ENCODE assay signal across 12 mouse cellular contexts in genomic region chr11:83563754-83564153, GRCm38 (mm10). TPM values are rescaled to one million over a fixed set of nuclear protein-coding genes. Genes with fewer than 3 reads are reported as not detected.
DNase-seq lines count a peak whose midpoint lies in the region; TF ChIP-seq lines count a peak whose summit lies in the region.
"Had no signal": no experiment of that assay in that cellular context is flagged by ENCODE, and none has a peak within 500 bp of the region (broad histone marks: within the 10 kb centered on the region; RNA-seq: fewer than 3 reads in every experiment).

No protein-coding gene starts in this region.

- no peaks in the 10 kb centered on the region for H3K27me3 ChIP-seq in liver, adult 2 months (ENCODE audit: control insufficient read depth, insufficient read depth, low read length)

- DNase-seq in heart, adult 11 months, result peak; percentile 94
- no peak for DNase-seq in heart, postnatal 36 days
- DNase-seq in liver, adult 2 months (ENCODE audit: extremely low read depth, low read depth, low spot score), result peak; percentile 82
- no peak for DNase-seq in liver
- peak; percentile 92 for DNase-seq in Muller cell, postnatal 12 days (ENCODE audit: inconsistent ontology term)
- peak; percentile 55 for DNase-seq in gastrocnemius, adult 2 months
- DNase-seq in thymus, postnatal 25 days, result no peak
- DNase-seq in urinary bladder, postnatal 25 days (ENCODE audit: low spot score), result no peak

- no peak overlapping the region for H3K27ac ChIP-seq in liver, adult 2 months (replicated peaks; ENCODE audit: insufficient read depth, low read depth, low read length)
- H3K27ac ChIP-seq in gastrocnemius, adult 2 months, result peak overlapping the region; percentile 29; the same call in 1 of the 2 replicates
- H3K27ac ChIP-seq: liver, embryonic 14.5 days had no signal

- no peak for TF ChIP-seq POLR2A in liver, adult 2 months (IDR thresholded peaks at IDR 0.05; ENCODE audit: extremely low read depth, insufficient read depth, low read length)

- H3K79me2 ChIP-seq in liver, adult 2 months (ENCODE audit: control insufficient read depth, insufficient read depth, low read length), result no peaks in the 10 kb centered on the region

- intact Hi-C loops in heart, postnatal 36 days (cut with DNase I), result no loop called here
- intact Hi-C loops in gastrocnemius, adult 2 months (cut with DNase I), result no loop called here

- no peak overlapping the region for H3K9ac ChIP-seq in liver, adult 2 months (ENCODE audit: low read depth, low read length)
- H3K9ac ChIP-seq: liver, embryonic 14.5 days had no signal

- no peak for TF ChIP-seq CTCF in liver, adult 2 months (IDR thresholded peaks at IDR 0.05; ENCODE audit: low read depth, low read length)
- TF ChIP-seq CTCF in gastrocnemius, adult 2 months (IDR thresholded peaks at IDR 0.05), result no peak

- WGBS in liver, adult 2 months, result 10% methylated on average over 2 of the region's 2 CpGs

- no peaks in the 10 kb centered on the region for H3K36me3 ChIP-seq in liver, adult 2 months (ENCODE audit: control insufficient read depth, insufficient read depth, low read length)

- H3K4me3 ChIP-seq in liver, adult 2 months (ENCODE audit: insufficient read depth, low read depth, low read length), result no peak overlapping the region
- no peak overlapping the region for H3K4me3 ChIP-seq in gastrocnemius, adult 2 months

- H3K4me1 ChIP-seq in liver, adult 2 months (ENCODE audit: control insufficient read depth, insufficient read depth, low read length), result peaks cover 8% of the 10 kb centered on the region

RNA-seq across cellular contexts. Expression of gene Ccl9, which starts 14.7 kb away (rescaled TPM):
- 10 to 100 TPM in 1 of 2 experiments, 1 to 10 TPM in 1; 6.4 to 16.6 TPM for total RNA-seq in heart, postnatal 36 days (2021)
- 92.1 and 125 TPM in 2 replicates for total RNA-seq in liver, adult 2 months (2014; rRNA removed)
- 45.5 and 61.7 TPM in 2 replicates for polyA plus RNA-seq in liver, adult 2 months (2012; rRNA removed)
- 1 to 10 TPM; 2.4 to 6.2 TPM for total RNA-seq in gastrocnemius, adult 2 months (2021)

RNA-seq across cellular contexts. Expression of gene Ccl6, which starts 29.1 kb away (rescaled TPM):
- 10 to 100 TPM; 11.3 to 24.4 TPM for total RNA-seq in heart, postnatal 36 days (2021)
- total RNA-seq in liver, adult 2 months (2014; rRNA removed), result 8.7 and 14.1 TPM in 2 replicates
- polyA plus RNA-seq in liver, adult 2 months (2012; rRNA removed), result 2.5 and 3.3 TPM in 2 replicates
- total RNA-seq in gastrocnemius, adult 2 months (2021), result 1 to 10 TPM; 5.5 to 9.3 TPM

RNA-seq across cellular contexts. Expression of gene Ccl5, which starts 33.4 kb away (rescaled TPM):
- under 1 TPM in 1 of 2 experiments, not detected in 1; 0.83 TPM for total RNA-seq in heart, postnatal 36 days (2021)
- 0.37 and 1.1 TPM in 2 replicates for total RNA-seq in liver, adult 2 months (2014; rRNA removed)
- 7.2 and 13.2 TPM in 2 replicates for polyA plus RNA-seq in liver, adult 2 months (2012; rRNA removed)
- not detected for total RNA-seq in gastrocnemius, adult 2 months (2021)

RNA-seq across cellular contexts. Expression of gene Heatr9, which starts 41.8 kb away (rescaled TPM):
- total RNA-seq in heart, postnatal 36 days (2021), result not detected
- not detected in 2 replicates for total RNA-seq in liver, adult 2 months (2014; rRNA removed)
- not detected in 2 replicates for polyA plus RNA-seq in liver, adult 2 months (2012; rRNA removed)
- not detected for total RNA-seq in gastrocnemius, adult 2 months (2021)
- total RNA-seq: CH12.LX; layer of hippocampus, adult 8-10 months had no signal
- polyA plus RNA-seq: heart, embryonic 14.5 days; liver, embryonic 14.5 days had no signal

Comparison
In these comparisons a context has a peak if more than half of its experiments do, and no peak if none do; other contexts are left out.
1. DNase-seq: peak in heart, adult 11 months (single experiment), liver, adult 2 months (single experiment), Muller cell, postnatal 12 days (single experiment) and gastrocnemius, adult 2 months (single experiment); none in heart, postnatal 36 days (0 of 2), liver (single experiment), thymus, postnatal 25 days (single experiment) and urinary bladder, postnatal 25 days (single experiment).